Mouse (Mus musculus): ENCODE results near the gene Usf1. TPM values are rescaled to one million over a fixed set of nuclear protein-coding genes. Genes with fewer than 3 reads are reported as not detected.

The Usf1 gene
- total RNA-seq, 2 experiments from 2014 or later: 99.7 to 106 TPM

- DNase-seq (ENCODE audit: extremely low spot score in 1 of 2, low spot score in 2 of 2): no peak
- Histone ChIP-seq H3K27ac (no peak overlapping the region), H3K4me3 (no peak overlapping the region)
- TF ChIP-seq CTCF (IDR thresholded peaks at IDR 0.05): no peak
- intact Hi-C loops (cut with DNase I): no loop called here
These were observed 8.3 kb downstream of the Usf1 start for GRCm38 (mm10) chr1:171419291-171419882.

- Histone ChIP-seq H3K27ac (no peak overlapping the region), H3K4me3 (no peak overlapping the region)
- DNase-seq (ENCODE audit: extremely low spot score in 1 of 2, low spot score in 2 of 2): no peak
- intact Hi-C loops (cut with DNase I): no loop called here
- TF ChIP-seq CTCF (IDR thresholded peaks at IDR 0.05): no peak
These were observed 8.8 kb downstream of the Usf1 start for GRCm38 (mm10) chr1:171419905-171420304.

- no peak overlapping the region for H3K27ac ChIP-seq
- H3K4me3 ChIP-seq: no peak overlapping the region
- TF ChIP-seq CTCF (IDR thresholded peaks at IDR 0.05): no peak
- DNase-seq (ENCODE audit: extremely low spot score in 1 of 2, low spot score in 2 of 2): no peak
- intact Hi-C loops (cut with DNase I): no loop called here
These were observed 11.5 kb downstream of the Usf1 start for GRCm38 (mm10) chr1:171422504-171423095.

- TF ChIP-seq CTCF (IDR thresholded peaks at IDR 0.05): no peak
- no peak overlapping the region for H3K4me3 ChIP-seq
- H3K27ac ChIP-seq: no peak overlapping the region
- intact Hi-C loops (cut with DNase I): no loop called here
- no peak for DNase-seq (ENCODE audit: extremely low spot score in 1 of 2, low spot score in 2 of 2)
These were observed 13.5 kb downstream of the Usf1 start for GRCm38 (mm10) chr1:171424638-171425037.

GRCm38 (mm10) chr1:171425126-171425525 is 14.0 kb downstream of the Usf1 start:
- no peak for TF ChIP-seq CTCF (IDR thresholded peaks at IDR 0.05)
- no peak overlapping the region for H3K4me3 ChIP-seq
- no peak overlapping the region for H3K27ac ChIP-seq
- DNase-seq (ENCODE audit: extremely low spot score in 1 of 2, low spot score in 2 of 2): no peak
- intact Hi-C loops (cut with DNase I): no loop called here

- no peak for DNase-seq (ENCODE audit: extremely low spot score in 1 of 2, low spot score in 2 of 2)
- no peak for TF ChIP-seq CTCF (IDR thresholded peaks at IDR 0.05)
- H3K27ac ChIP-seq: no peak overlapping the region
- intact Hi-C loops (cut with DNase I): no loop called here
- no peak overlapping the region for H3K4me3 ChIP-seq
These were observed 21.0 kb downstream of the Usf1 start for GRCm38 (mm10) chr1:171432158-171432557.

- Histone ChIP-seq H3K4me3 (no peak overlapping the region), H3K27ac (no peak overlapping the region)
- DNase-seq (ENCODE audit: extremely low spot score in 1 of 2, low spot score in 2 of 2): no peak
- no peak for TF ChIP-seq CTCF (IDR thresholded peaks at IDR 0.05)
- intact Hi-C loops (cut with DNase I): no loop called here
These were observed 24.2 kb downstream of the Usf1 start for GRCm38 (mm10) chr1:171435288-171435814.

- no peak for TF ChIP-seq CTCF (IDR thresholded peaks at IDR 0.05)
- DNase-seq (ENCODE audit: extremely low spot score in 1 of 2, low spot score in 2 of 2): no peak
- Histone ChIP-seq H3K27ac (no peak overlapping the region), H3K4me3 (no peak overlapping the region)
- intact Hi-C loops (cut with DNase I): no loop called here
These were observed 24.9 kb downstream of the Usf1 start for GRCm38 (mm10) chr1:171435974-171436373.

GRCm38 (mm10) chr1:171437264-171438013 is 26.3 kb downstream of the Usf1 start, which contains the start of gene F11r:
Gene F11r (plus strand): TSS chr1:171437535.
- DNase-seq (ENCODE audit: extremely low spot score in 1 of 2, low spot score in 2 of 2): peak; percentile 26 to 30
- TF ChIP-seq CTCF (IDR thresholded peaks at IDR 0.05): peak; percentile 5; the same call in 1 of the 2 replicates
- H3K4me3 ChIP-seq: peak within 1 kb of the TSS; percentile 33
- peak within 1 kb of the TSS; percentile 59 for H3K27ac ChIP-seq
- intact Hi-C loops (cut with DNase I): no loop called here

GRCm38 (mm10) chr1:171438014-171438670 is 27.0 kb downstream of the Usf1 start:
- TF ChIP-seq CTCF (IDR thresholded peaks at IDR 0.05): no peak
- 0 out of 2 replicates have a peak overlapping the region, but pooled peaks have one; percentile 33 for H3K27ac ChIP-seq
- intact Hi-C loops (cut with DNase I): no loop called here
- H3K4me3 ChIP-seq: peak overlapping the region; percentile 33
- no peak for DNase-seq (ENCODE audit: extremely low spot score in 1 of 2, low spot score in 2 of 2)

GRCm38 (mm10) chr1:171439072-171439471 is 28.0 kb downstream of the Usf1 start:
- Histone ChIP-seq H3K4me3 (0 out of 2 replicates have a peak overlapping the region, but pooled peaks have one; percentile 7), H3K27ac (no peak overlapping the region; the same call in 1 of the 2 replicates)
- no peak for TF ChIP-seq CTCF (IDR thresholded peaks at IDR 0.05)
- intact Hi-C loops (cut with DNase I): no loop called here
- DNase-seq (ENCODE audit: extremely low spot score in 1 of 2, low spot score in 2 of 2): no peak
